Mouse (Mus musculus) midbrain, embryonic 10.5 days (tissue): ENCODE measurements around the gene Gpr19. TPM values are rescaled to one million over a fixed set of nuclear protein-coding genes. Genes with fewer than 3 reads are reported as not detected.

Source experiments
- DNase-seq: peaks from one replicate; pipeline ENCODE4 v3.0.0-alpha.2; 2017; ENCODE audit warnings: low spot score
- H3K27ac ChIP-seq: fragments of 300-500 bp; sonication (generic); replicated peaks from 2 replicates; pipeline ENCODE4 v1.5.1; 2016; ENCODE audit warnings: mild to moderate bottlenecking
- H3K27me3 ChIP-seq: fragments of 300-500 bp; sonication (generic); 2 replicates; pipeline ENCODE4 v1.6.1; 2016; ENCODE audit warnings: low read depth, mild to moderate bottlenecking; ENCODE audit not compliant: poor library complexity, severe bottlenecking
- H3K36me3 ChIP-seq: fragments of 300-500 bp; sonication (generic); 2 replicates; pipeline ENCODE4 v1.6.1; 2016; ENCODE audit warnings: mild to moderate bottlenecking, moderate library complexity
- H3K4me1 ChIP-seq: fragments of 300-500 bp; sonication (generic); 2 replicates; pipeline ENCODE4 v1.6.1; 2016
- H3K4me3 ChIP-seq: fragments of 300-500 bp; sonication (generic); 2 replicates; pipeline ENCODE4 v1.5.1; 2016; ENCODE audit warnings: mild to moderate bottlenecking, moderate library complexity
- H3K9me3 ChIP-seq: fragments of 300-500 bp; sonication (generic); replicated peaks from 2 replicates; pipeline ENCODE4 v1.6.1; 2016; ENCODE audit warnings: mild to moderate bottlenecking
- WGBS: fragments of 180-500 bp; shearing (Covaris S2); methylation state at CpG from one replicate; pipeline ENCODE4 v1.1.7; 2016; 5-methylcytosine and 5-hydroxymethylcytosine counted together
- polyA plus RNA-seq: library from polyadenylated mRNA; unstranded; fragments of >200 nt; fragmentation: Nextera tagmentation; extraction: Ambion mirVana; gene quantifications from 2 replicates; pipeline ENCODE4 v1.2.1, GENCODE M21; 2016

Gpr19 gene
- polyA plus RNA-seq, 1 experiment from 2014 or later, result 32.3 TPM

DNA sequence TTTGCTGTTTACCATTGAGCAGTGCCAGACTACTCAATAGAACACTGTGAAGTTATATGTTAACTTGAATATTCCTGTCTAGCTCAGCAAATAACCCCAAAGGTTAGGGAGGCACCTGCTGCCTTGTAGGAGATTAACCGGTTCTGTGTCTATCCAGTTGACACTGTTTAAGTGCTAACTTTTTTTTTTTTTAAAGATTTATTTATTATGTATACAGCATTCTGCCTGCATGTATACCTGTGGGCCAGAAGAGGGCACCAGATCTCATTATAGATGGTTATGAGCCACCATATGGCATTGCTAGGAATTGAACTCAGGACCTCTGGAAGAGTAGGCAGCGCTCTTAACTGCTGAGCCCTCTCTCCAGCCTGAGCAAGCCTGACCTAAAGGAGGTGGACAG is 25.4 kb downstream of the Gpr19 start:
- no peak for DNase-seq
- Histone ChIP-seq H3K4me1 (no peaks in the 10 kb centered on the region), H3K27me3 (no peaks in the 10 kb centered on the region), H3K9me3 (0 out of 2 replicates have a peak, but pooled peaks cover 5% of the 10 kb centered on the region), H3K4me3 (no peak overlapping the region), H3K36me3 (peaks cover 83% of the 10 kb centered on the region), H3K27ac (no peak overlapping the region)
- 83% methylated on average over 2 of the region's 2 CpGs for WGBS

DNA sequence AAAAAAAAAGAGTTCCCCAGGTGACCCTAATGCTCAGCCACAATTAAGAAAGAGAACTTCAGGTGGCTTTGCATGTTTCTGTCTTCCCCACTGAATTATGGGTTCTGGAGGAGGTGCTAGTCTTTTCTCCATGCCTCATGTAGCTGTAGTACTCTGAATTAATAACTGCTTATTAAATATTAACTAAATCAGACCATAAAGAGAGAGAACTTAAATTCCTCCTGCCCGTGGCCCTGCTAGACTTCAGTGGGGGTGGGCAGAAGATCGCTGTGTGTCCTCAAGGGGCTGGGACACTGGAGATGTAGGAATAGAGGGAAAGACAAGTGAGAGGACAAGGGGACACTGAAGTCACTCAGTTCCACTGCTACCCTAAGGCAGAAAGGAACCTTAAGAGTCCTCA is 26.1 kb downstream of the Gpr19 start:
- no peak for DNase-seq
- no peak overlapping the region for H3K27ac ChIP-seq
- no peaks in the 10 kb centered on the region for H3K27me3 ChIP-seq
- no peak overlapping the region for H3K4me3 ChIP-seq
- H3K4me1 ChIP-seq, result no peaks in the 10 kb centered on the region
- WGBS, result 97% methylated on average over 2 of the region's 2 CpGs
- H3K36me3 ChIP-seq, result peaks cover 88% of the 10 kb centered on the region
- H3K9me3 ChIP-seq, result 0 out of 2 replicates have a peak, but pooled peaks cover 5% of the 10 kb centered on the region

DNA sequence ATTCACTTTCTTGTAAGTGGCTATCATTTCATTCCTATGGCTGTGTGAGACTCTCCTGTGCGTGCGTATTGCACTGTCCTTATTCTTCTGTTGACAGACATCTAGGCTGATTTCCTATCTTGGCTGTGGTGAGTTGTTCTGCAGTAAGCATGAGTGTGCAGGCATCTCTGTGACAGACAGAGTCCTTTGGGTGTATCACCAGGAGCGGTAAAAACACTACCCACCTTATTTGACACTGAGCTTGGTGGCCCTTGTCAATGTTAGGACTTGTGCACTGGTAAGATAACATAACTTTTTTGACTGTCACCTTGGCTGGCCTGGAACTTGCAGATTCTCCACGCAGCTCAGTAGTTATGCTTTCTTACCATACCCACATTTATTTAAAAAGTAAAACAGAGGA is 27.5 kb downstream of the Gpr19 start:
- 93% methylated on average over 4 of the region's 4 CpGs for WGBS
- H3K36me3 ChIP-seq, result peaks cover 92% of the 10 kb centered on the region
- H3K27me3 ChIP-seq, result no peaks in the 10 kb centered on the region

DNA sequence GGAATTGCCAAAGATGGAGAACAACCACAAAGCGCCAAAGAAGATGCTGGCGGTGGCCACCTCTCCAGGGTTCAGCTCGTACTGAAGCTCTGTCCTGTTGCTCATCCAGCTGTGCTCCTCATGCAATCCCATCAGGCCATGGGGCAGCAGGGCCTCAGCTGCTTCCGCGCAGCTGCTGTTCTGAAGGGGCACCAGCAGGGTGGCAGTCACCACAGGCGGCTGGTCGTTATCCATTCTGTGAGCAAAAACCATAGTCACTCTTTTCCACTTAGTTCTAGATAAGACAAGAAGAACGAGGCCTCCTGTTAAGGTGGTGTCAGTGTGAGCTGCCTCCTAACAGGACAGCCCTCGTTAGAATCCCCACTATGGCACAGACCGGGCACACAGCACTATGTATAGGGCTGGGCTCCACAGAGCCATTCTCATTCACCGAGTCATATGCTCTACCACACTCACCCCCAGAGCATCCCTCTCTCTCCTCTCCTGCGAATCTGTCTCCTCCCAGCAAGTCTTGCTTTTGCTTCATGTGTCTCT is 28.1 kb downstream of the Gpr19 start:
- no peaks in the 10 kb centered on the region for H3K27me3 ChIP-seq
- no peak for DNase-seq
- H3K27ac ChIP-seq, result no peak overlapping the region
- no peak overlapping the region for H3K4me3 ChIP-seq
- 0 out of 2 replicates have a peak, but pooled peaks cover 5% of the 10 kb centered on the region for H3K9me3 ChIP-seq
- 97% methylated on average over 12 of the region's 12 CpGs for WGBS
- peaks cover 93% of the 10 kb centered on the region for H3K36me3 ChIP-seq
- no peaks in the 10 kb centered on the region for H3K4me1 ChIP-seq

More for the DNA sequence above, 27.5 kb downstream of the Gpr19 start:
- DNase-seq, result no peak
- Histone ChIP-seq H3K9me3 (0 out of 2 replicates have a peak, but pooled peaks cover 5% of the 10 kb centered on the region), H3K4me1 (no peaks in the 10 kb centered on the region), H3K4me3 (no peak overlapping the region), H3K27ac (no peak overlapping the region)

DNA sequence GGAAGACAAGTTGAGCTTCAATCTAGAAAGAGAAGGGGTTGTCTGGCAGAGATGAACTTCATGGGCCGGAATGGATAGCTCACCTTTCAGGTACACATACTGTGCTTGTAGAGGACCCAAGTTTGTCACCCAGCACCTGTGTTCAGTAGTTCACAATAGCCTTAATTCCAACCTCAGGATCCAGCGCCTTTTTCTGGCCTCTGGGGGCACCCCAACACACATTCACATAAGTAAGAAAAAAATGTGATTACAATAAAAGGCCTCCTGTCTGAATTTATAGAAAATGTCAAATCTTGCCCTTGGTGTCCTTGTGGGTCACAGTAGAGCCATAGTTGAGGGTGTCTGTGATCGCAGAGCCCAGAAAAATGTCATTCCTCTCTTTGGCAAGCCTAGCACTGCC is 31.1 kb downstream of the Gpr19 start:
- no peak overlapping the region for H3K27ac ChIP-seq
- H3K9me3 ChIP-seq, result 0 out of 2 replicates have a peak, but pooled peaks cover 5% of the 10 kb centered on the region
- 88% methylated on average over 3 of the region's 3 CpGs for WGBS
- no peak overlapping the region for H3K4me3 ChIP-seq
- no peak for DNase-seq
- H3K27me3 ChIP-seq, result no peaks in the 10 kb centered on the region
- H3K36me3 ChIP-seq, result peaks cover 64% of the 10 kb centered on the region
- H3K4me1 ChIP-seq, result peaks cover 8% of the 10 kb centered on the region

DNA sequence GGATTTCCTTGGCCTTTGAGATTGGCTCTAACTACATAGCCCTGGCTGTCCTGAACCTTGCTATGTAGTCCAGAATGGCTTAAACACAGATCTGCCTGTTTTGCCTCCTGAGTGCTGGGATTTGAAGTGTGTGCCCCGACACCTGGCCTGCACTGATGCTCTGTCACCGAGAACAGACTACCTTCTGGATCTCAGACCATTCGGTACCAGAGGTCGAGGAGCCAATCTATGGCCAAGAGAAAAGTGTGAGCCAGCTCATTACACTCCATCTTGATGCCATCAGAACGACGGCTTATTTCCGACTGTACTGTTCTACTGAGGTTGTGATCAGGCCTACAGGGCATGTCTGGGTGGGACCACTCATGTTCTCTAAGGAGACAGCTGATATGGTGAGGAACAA is 32.3 kb downstream of the Gpr19 start:
- peaks cover 18% of the 10 kb centered on the region for H3K4me1 ChIP-seq
- no peak overlapping the region for H3K4me3 ChIP-seq
- DNase-seq, result no peak
- 0 out of 2 replicates have a peak, but pooled peaks cover 5% of the 10 kb centered on the region for H3K9me3 ChIP-seq
- WGBS, result 94% methylated on average over 7 of the region's 7 CpGs
- no peaks in the 10 kb centered on the region for H3K27me3 ChIP-seq
- no peak overlapping the region for H3K27ac ChIP-seq
- peaks cover 53% of the 10 kb centered on the region for H3K36me3 ChIP-seq

DNA sequence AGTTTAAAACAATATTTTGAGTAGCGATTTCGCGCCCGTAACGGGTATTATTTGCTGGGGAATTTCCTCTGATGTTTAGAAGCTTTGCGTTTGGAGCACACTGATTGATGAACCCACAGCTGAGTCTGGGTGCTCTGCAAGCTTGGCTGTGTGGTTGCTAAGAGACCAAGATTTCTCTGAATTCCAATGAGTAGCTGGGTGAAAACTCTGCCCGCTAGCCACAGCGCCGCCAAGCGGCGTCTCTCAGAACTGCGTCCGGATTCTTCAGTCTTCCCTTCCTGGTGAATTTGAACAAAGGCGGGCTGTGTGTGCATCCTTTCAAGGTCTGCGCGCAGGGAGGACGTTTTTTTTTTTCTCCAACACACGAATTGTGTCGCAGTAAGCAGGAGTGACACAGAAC is 35.2 kb downstream of the Gpr19 start:
- peak overlapping the region; percentile 79 for H3K27ac ChIP-seq

DNA sequence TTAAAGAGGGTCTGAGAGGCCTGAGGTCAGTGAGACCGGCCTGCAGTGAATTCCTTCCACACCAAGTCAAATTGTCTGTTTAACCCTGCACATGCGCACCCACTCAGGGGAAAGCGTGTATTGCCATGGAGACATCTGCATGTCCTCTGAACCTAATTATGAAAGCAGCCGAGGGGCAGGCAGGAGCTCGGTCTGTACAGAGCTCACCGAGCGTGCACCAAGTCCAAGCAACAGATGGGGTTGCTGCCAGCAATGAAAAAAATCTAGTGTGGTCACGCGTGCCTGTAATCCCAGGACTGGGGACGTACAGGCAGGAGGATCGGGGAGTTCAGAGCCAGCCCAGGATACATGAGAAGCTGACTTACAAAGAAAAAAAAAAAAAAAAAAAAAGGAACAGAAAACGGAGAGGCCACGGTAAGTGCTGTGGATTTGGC is 35.7 kb downstream of the Gpr19 start:
- peak; percentile 63 for DNase-seq
- peak overlapping the region; percentile 44 for H3K4me3 ChIP-seq
- 31% methylated on average over 13 of the region's 13 CpGs for whole genome bisulfite sequencing
- peak overlapping the region; percentile 79 for H3K27ac ChIP-seq
- peaks cover 23% of the 10 kb centered on the region for H3K4me1 ChIP-seq
- H3K36me3 ChIP-seq, result peaks cover 19% of the 10 kb centered on the region
- H3K9me3 ChIP-seq, result no peaks in the 10 kb centered on the region
- H3K27me3 ChIP-seq, result no peaks in the 10 kb centered on the region

More for the DNA sequence above, 35.2 kb downstream of the Gpr19 start:
- 2% methylated on average over 19 of the region's 19 CpGs for WGBS
- Histone ChIP-seq H3K36me3 (peaks cover 24% of the 10 kb centered on the region), H3K4me1 (peaks cover 23% of the 10 kb centered on the region), H3K9me3 (no peaks in the 10 kb centered on the region), H3K4me3 (peak overlapping the region; percentile 44), H3K27me3 (no peaks in the 10 kb centered on the region)
- DNase-seq, result peak; percentile 98

DNA sequence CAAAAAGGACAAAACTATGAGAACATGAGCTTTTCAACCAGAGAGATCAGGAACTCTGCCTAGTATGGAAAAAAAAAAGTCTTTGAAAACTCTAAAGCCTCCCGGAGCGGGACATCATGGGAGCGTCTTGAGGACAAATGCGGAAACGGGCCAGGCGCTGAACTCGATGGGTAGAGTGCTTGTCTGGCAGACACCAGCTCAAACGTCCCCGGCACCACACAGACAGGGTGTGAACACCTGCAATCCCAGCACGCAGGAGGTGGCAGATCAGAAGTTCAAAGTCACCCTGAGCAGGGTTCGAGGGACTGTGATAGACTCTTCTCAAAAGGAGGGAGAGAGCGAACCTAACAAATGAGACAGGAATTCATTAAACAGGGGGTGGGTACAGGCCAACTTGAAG is 37.0 kb downstream of the Gpr19 start:
- no peaks in the 10 kb centered on the region for H3K27me3 ChIP-seq
- no peak for DNase-seq
- H3K4me3 ChIP-seq, result no peak overlapping the region
- WGBS, result 88% methylated on average over 12 of the region's 12 CpGs
- peaks cover 23% of the 10 kb centered on the region for H3K4me1 ChIP-seq
- peaks cover 6% of the 10 kb centered on the region for H3K36me3 ChIP-seq
- H3K27ac ChIP-seq, result 0 out of 2 replicates have a peak overlapping the region, but pooled peaks have one; percentile 79
- H3K9me3 ChIP-seq, result no peaks in the 10 kb centered on the region

DNA sequence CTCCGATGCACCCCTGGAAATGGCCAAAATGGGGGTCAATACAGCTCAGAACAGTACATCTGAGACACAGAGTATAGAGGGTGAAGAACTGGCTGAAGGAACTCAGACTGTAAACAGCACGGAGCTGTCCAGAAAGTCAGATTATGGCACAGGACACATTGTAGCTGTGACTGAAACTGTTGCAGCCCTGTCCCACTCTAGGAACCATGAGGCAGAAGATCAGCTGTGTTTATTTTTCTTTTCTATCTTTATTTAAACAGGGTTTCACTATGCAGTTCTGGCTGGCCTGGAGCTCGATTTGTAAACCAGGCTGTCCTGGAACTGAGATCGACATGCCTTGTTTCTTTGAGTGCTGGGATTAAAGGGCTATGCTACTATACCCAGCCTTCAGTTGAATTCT is 38.1 kb downstream of the Gpr19 start:
- no peak overlapping the region for H3K27ac ChIP-seq
- H3K36me3 ChIP-seq, result no peaks in the 10 kb centered on the region

DNA sequence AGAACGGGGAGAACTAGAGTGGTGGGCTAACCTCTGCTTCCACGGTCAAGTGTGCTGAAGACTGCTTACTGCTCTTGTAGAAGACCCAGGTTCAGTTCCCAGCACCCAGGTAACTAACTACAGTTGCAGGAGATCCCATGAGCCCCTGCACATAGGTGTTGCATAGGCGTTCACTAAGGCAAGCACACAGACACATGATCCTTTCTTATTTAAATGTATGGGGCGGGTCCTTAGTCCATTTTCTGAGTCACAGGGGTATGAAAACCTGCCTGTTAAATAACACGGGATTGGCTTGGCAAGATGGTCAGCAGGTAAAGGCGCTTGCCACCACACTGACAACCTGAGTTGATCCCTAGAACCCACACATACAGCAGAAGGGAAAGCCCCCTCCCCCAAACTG is 39.4 kb downstream of the Gpr19 start:
- Histone ChIP-seq H3K4me3 (no peak overlapping the region), H3K36me3 (no peaks in the 10 kb centered on the region), H3K27ac (no peak overlapping the region), H3K9me3 (no peaks in the 10 kb centered on the region), H3K27me3 (no peaks in the 10 kb centered on the region), H3K4me1 (peaks cover 32% of the 10 kb centered on the region)
- WGBS, result 87% methylated on average over 6 of the region's 6 CpGs
- no peak for DNase-seq

More for the DNA sequence above, 38.1 kb downstream of the Gpr19 start:
- peaks cover 23% of the 10 kb centered on the region for H3K4me1 ChIP-seq
- no peak overlapping the region for H3K4me3 ChIP-seq
- H3K27me3 ChIP-seq, result no peaks in the 10 kb centered on the region
- WGBS, result 81% methylated on average over 4 of the region's 4 CpGs
- H3K9me3 ChIP-seq, result no peaks in the 10 kb centered on the region
- no peak for DNase-seq

DNA sequence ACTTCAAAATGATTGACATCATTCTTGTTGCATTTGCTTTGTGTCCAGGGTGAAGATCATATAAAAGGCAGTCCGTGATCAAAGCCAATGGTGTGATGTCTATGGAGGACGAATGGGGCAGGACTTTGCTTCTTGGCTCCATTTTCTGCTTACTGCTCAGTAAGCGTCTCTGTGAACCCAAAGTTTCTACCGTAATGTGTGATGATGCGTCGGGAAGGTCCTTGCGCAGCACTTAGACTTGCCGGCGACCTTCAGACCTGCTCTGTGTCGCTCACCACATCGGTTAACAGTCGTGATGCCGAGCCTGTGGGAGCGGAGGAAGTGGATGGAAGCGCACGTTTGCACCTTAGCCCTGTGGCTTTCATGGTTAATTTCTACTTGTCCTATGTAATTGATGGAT is 42.5 kb downstream of the Gpr19 start:
- Histone ChIP-seq H3K4me3 (no peak overlapping the region), H3K9me3 (no peaks in the 10 kb centered on the region), H3K27me3 (no peaks in the 10 kb centered on the region), H3K27ac (no peak overlapping the region), H3K36me3 (no peaks in the 10 kb centered on the region), H3K4me1 (peaks cover 16% of the 10 kb centered on the region)
- no peak for DNase-seq
- 92% methylated on average over 16 of the region's 16 CpGs for WGBS

DNA sequence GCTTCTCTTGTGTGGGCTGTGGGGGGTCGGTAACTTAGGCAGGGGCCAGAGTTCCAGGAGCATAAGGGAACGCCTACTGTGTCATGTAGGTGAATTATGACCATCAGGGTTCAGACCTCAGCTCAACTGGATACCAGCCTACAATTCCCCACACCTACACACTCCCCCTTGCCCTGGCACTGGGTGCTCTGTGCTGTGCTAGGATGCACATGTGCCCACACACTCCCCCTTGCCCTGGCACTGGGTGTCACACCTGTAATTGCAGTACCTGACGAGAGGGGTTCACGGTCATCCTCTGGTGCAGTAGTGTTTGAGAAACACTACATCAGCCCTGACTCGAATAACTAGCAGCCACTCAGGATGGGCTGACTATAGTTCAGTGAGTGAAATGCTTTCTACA is 43.6 kb downstream of the Gpr19 start:
- Histone ChIP-seq H3K27me3 (no peaks in the 10 kb centered on the region), H3K9me3 (no peaks in the 10 kb centered on the region), H3K4me1 (peaks cover 12% of the 10 kb centered on the region), H3K4me3 (no peak overlapping the region), H3K27ac (no peak overlapping the region), H3K36me3 (no peaks in the 10 kb centered on the region)
- DNase-seq, result no peak
- WGBS, result 84% methylated on average over 5 of the region's 5 CpGs
